Mouse (Mus musculus): ENCODE results near the gene Sun3. TPM values are rescaled to one million over a fixed set of nuclear protein-coding genes. Genes with fewer than 3 reads are reported as not detected.

Gene Sun3
- total RNA-seq, 1 experiment = not detected

DNA sequence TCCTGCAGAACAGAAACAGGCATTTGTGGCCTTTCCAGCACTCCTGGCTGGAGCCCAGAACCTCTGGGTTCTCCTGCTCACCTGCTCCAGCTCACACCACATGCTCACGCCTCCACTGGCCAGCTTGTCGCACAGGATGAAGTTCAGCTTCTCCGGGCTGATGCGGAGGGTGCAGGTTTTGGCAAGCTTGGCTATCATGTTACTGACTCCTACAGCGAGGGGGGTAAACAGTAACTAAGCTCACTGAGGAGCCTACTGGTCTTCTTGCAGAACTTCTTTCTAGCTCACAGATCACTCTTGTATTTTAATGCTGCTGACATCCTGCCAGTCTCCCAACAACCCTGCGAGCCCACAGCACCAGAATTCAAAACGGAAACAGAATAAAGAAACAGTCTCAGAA is 38.4 kb downstream of the Sun3 start:
- in situ Hi-C loops (cut with MboI; ENCODE audit: low sequenced_read_pairs in 2 of 2, unreplicated experiment in 2 of 2) = no loop called here
- DNase-seq (ENCODE audit: low read depth, low spot score) = no peak
- Histone ChIP-seq H3K9ac (ENCODE audit: insufficient read depth, low read depth, low read length, poor library complexity, severe bottlenecking) (peak overlapping the region; percentile 90), H3K36me3 (ENCODE audit: control insufficient read depth, insufficient read depth, low read length, poor library complexity, severe bottlenecking) (peaks cover 5% of the 10 kb centered on the region), H3K4me3 (ENCODE audit: insufficient read depth in 1 of 2, low read depth in 1 of 2, low read length in 2 of 2, poor library complexity in 1 of 2, severe bottlenecking in 1 of 2) (peak overlapping the region; percentile 87 to 88), H3K27ac (ENCODE audit: insufficient read depth, low read depth, low read length, poor library complexity, severe bottlenecking) (peak overlapping the region; percentile 54; the same call in 1 of the 2 replicates), H3K4me1 (ENCODE audit: control insufficient read depth in 2 of 2, insufficient read depth in 2 of 2, low read length in 2 of 2, poor library complexity in 1 of 2) (peaks cover 0 to 3% of the 10 kb centered on the region in 2 experiments; a peak in 1 of 4 replicates), H3K9me3 (ENCODE audit: control insufficient read depth, insufficient read depth, low read depth, low read length) (no peaks in the 10 kb centered on the region)
- TF ChIP-seq MAFK (IDR thresholded peaks at IDR 0.05; ENCODE audit: insufficient read depth, low read depth, low read length) (no peak), CHD2 (IDR thresholded peaks at IDR 0.05; ENCODE audit: low read depth, low read length) (no peak), ZC3H11A (IDR thresholded peaks at IDR 0.05; ENCODE audit: borderline replicate concordance, low read depth, low read length) (no peak), HCFC1 (IDR thresholded peaks at IDR 0.05; ENCODE audit: borderline replicate concordance, insufficient read depth, low read length) (no peak), ZNF384 (IDR thresholded peaks at IDR 0.05; ENCODE audit: low read depth, low read length) (no peak)

DNA sequence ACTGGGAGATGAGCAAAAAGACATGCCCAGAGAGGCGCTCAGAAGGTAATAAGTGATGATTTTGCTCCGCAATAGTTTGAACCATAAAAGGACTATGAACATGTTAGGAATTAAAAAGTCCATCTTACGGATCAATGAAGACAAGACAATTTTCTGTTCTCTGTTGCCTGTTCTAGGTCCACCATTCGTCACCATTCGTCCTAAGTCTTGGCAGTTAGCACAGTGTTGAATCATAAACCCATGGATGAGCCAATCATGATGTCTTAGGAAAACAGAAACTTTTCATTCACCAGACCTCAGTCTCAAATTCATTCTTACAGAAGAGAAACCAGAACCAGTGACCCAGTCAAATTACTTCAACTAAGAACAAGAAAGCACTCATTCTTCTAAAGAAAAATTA is 40.0 kb downstream of the Sun3 start:
- H3K4me3 ChIP-seq (ENCODE audit: insufficient read depth in 1 of 2, low read depth in 1 of 2, low read length in 2 of 2, poor library complexity in 1 of 2, severe bottlenecking in 1 of 2) = no peak overlapping the region
- peaks cover 0 to 3% of the 10 kb centered on the region in 2 experiments; a peak in 1 of 4 replicates for H3K4me1 ChIP-seq (ENCODE audit: control insufficient read depth in 2 of 2, insufficient read depth in 2 of 2, low read length in 2 of 2, poor library complexity in 1 of 2)
- in situ Hi-C loops (cut with MboI; ENCODE audit: low sequenced_read_pairs in 2 of 2, unreplicated experiment in 2 of 2) = no loop called here
- H3K36me3 ChIP-seq (ENCODE audit: control insufficient read depth, insufficient read depth, low read length, poor library complexity, severe bottlenecking) = peaks cover 15% of the 10 kb centered on the region
- TF ChIP-seq CHD2 (IDR thresholded peaks at IDR 0.05; ENCODE audit: low read depth, low read length) (no peak), ZNF384 (IDR thresholded peaks at IDR 0.05; ENCODE audit: low read depth, low read length) (no peak), ZC3H11A (IDR thresholded peaks at IDR 0.05; ENCODE audit: borderline replicate concordance, low read depth, low read length) (no peak)
- DNase-seq (ENCODE audit: low read depth, low spot score) = no peak
- H3K9ac ChIP-seq (ENCODE audit: insufficient read depth, low read depth, low read length, poor library complexity, severe bottlenecking) = no peak overlapping the region
- H3K9me3 ChIP-seq (ENCODE audit: control insufficient read depth, insufficient read depth, low read depth, low read length) = no peaks in the 10 kb centered on the region
- H3K27ac ChIP-seq (ENCODE audit: insufficient read depth, low read depth, low read length, poor library complexity, severe bottlenecking) = no peak overlapping the region

DNA sequence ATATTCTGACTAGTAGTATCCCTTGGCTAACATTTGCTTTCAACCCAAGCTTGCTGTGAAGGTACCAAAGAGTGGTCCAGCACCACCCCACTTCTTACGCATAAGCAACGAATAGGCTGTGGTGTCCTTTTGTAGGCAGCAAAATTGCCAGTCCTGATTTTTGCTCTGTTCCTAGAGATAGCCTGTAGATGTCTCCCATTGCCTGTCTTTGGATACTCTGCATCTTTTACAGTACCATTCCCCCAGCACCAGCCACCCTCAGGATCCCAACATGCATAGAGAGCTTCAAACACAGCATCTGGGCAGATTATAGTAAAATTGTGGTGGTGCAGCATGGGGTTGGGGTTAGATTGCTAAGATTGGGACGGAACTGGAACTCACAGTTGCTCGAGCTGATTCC is 60.7 kb downstream of the Sun3 start:
- H3K9me3 ChIP-seq (ENCODE audit: control insufficient read depth, insufficient read depth, low read depth, low read length) = no peaks in the 10 kb centered on the region
- no peak overlapping the region for H3K9ac ChIP-seq (ENCODE audit: insufficient read depth, low read depth, low read length, poor library complexity, severe bottlenecking)
- TF ChIP-seq ZC3H11A (IDR thresholded peaks at IDR 0.05; ENCODE audit: borderline replicate concordance, low read depth, low read length) (0 out of 2 replicates have a peak, but pooled peaks have one; percentile 6), ZNF384 (IDR thresholded peaks at IDR 0.05; ENCODE audit: low read depth, low read length) (no peak)
- no peak overlapping the region for H3K27ac ChIP-seq (ENCODE audit: insufficient read depth, low read depth, low read length, poor library complexity, severe bottlenecking)
- H3K4me3 ChIP-seq (ENCODE audit: insufficient read depth in 1 of 2, low read depth in 1 of 2, low read length in 2 of 2, poor library complexity in 1 of 2, severe bottlenecking in 1 of 2) = no peak overlapping the region
- no peaks in the 10 kb centered on the region; the same call in 1 of the 2 replicates for H3K36me3 ChIP-seq (ENCODE audit: control insufficient read depth, insufficient read depth, low read length, poor library complexity, severe bottlenecking)
- peaks cover 0 to 18% of the 10 kb centered on the region in 2 experiments; a peak in 2 of 4 replicates for H3K4me1 ChIP-seq (ENCODE audit: control insufficient read depth in 2 of 2, insufficient read depth in 2 of 2, low read length in 2 of 2, poor library complexity in 1 of 2)
- no peak for DNase-seq (ENCODE audit: low read depth, low spot score)
- in situ Hi-C loops (cut with MboI; ENCODE audit: low sequenced_read_pairs in 2 of 2, unreplicated experiment in 2 of 2) = loop anchor here (5.0 to 10.0 kb wide), 2 partner anchors 144 to 147 kb away; no protein-coding TSS in a partner anchor

DNA sequence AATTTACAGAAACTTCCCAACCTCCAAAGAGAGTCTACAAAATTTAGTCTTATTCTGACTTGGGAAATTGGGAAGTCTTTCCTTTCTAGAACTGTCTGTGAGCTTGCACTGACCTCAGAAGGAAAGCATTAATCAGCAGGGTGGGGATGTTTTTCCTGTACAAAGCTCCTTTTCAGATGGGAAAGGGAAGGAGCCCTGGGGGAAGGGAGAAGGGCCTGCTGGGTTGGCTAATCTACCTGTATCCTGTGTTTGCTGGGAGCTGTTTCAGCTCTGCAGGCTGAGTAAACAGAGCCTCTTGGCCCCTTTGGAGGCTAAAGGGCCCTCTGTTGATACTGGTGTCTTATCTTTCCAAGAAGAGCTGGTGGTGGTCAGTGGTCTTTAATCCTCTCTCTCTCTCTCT is 62.7 kb downstream of the Sun3 start:
- Histone ChIP-seq H3K9me3 (ENCODE audit: control insufficient read depth, insufficient read depth, low read depth, low read length) (no peaks in the 10 kb centered on the region), H3K9ac (ENCODE audit: insufficient read depth, low read depth, low read length, poor library complexity, severe bottlenecking) (no peak overlapping the region), H3K36me3 (ENCODE audit: control insufficient read depth, insufficient read depth, low read length, poor library complexity, severe bottlenecking) (no peaks in the 10 kb centered on the region), H3K4me3 (ENCODE audit: insufficient read depth in 1 of 2, low read depth in 1 of 2, low read length in 2 of 2, poor library complexity in 1 of 2, severe bottlenecking in 1 of 2) (no peak overlapping the region), H3K4me1 (ENCODE audit: control insufficient read depth in 2 of 2, insufficient read depth in 2 of 2, low read length in 2 of 2, poor library complexity in 1 of 2) (peaks cover 0 to 22% of the 10 kb centered on the region in 2 experiments; a peak in 2 of 4 replicates), H3K27ac (ENCODE audit: insufficient read depth, low read depth, low read length, poor library complexity, severe bottlenecking) (no peak overlapping the region)
- in situ Hi-C loops (cut with MboI; ENCODE audit: low sequenced_read_pairs in 2 of 2, unreplicated experiment in 2 of 2) = loop anchor here (5.0 to 10.0 kb wide), 2 partner anchors 146 to 149 kb away; no protein-coding TSS in a partner anchor
- TF ChIP-seq ZNF384 (IDR thresholded peaks at IDR 0.05; ENCODE audit: low read depth, low read length) = no peak
- no peak for TF ChIP-seq HCFC1 (IDR thresholded peaks at IDR 0.05; ENCODE audit: borderline replicate concordance, insufficient read depth, low read length)
- no peak for TF ChIP-seq CHD2 (IDR thresholded peaks at IDR 0.05; ENCODE audit: low read depth, low read length)
- no peak for TF ChIP-seq ZC3H11A (IDR thresholded peaks at IDR 0.05; ENCODE audit: borderline replicate concordance, low read depth, low read length)
- TF ChIP-seq MAFK (IDR thresholded peaks at IDR 0.05; ENCODE audit: insufficient read depth, low read depth, low read length) = no peak
- DNase-seq (ENCODE audit: low read depth, low spot score) = no peak
